Mouse (Mus musculus): Measurements from ENCODE around the gene Pknox1.

The Pknox1 gene

GRCm38 (mm10) chr17:31556253-31556652 is 8.3 kb upstream of the Pknox1 start:
- no peak for DNase-seq

GRCm38 (mm10) chr17:31557124-31557880 is 7.2 kb upstream of the Pknox1 start:
- DNase-seq = no peak

GRCm38 (mm10) chr17:31557947-31558542 is 6.5 kb upstream of the Pknox1 start:
- no peak for DNase-seq

GRCm38 (mm10) chr17:31559021-31559789 is 5.3 kb upstream of the Pknox1 start:
- DNase-seq = no peak

- peak; percentile 45 for DNase-seq
These were observed 911 bp upstream of the Pknox1 start for GRCm38 (mm10) chr17:31563632-31564014.

GRCm38 (mm10) chr17:31564858-31565140 is 265 bp downstream of the Pknox1 start:
- no peak for DNase-seq

GRCm38 (mm10) chr17:31565141-31566056 is 865 bp downstream of the Pknox1 start:
- peak; percentile 76 for DNase-seq

- no peak for DNase-seq
These were observed 1.7 kb downstream of the Pknox1 start for GRCm38 (mm10) chr17:31566276-31566675.

- no peak for DNase-seq
These were observed 5.2 kb downstream of the Pknox1 start for GRCm38 (mm10) chr17:31569756-31570155.

GRCm38 (mm10) chr17:31570321-31570925 is 5.9 kb downstream of the Pknox1 start:
- DNase-seq = peak; percentile 42

- DNase-seq = no peak
These were observed 7.2 kb downstream of the Pknox1 start for GRCm38 (mm10) chr17:31571689-31572088.

GRCm38 (mm10) chr17:31574662-31575061 is 10.1 kb downstream of the Pknox1 start:
- no peak for DNase-seq

GRCm38 (mm10) chr17:31576394-31577175 is 12.1 kb downstream of the Pknox1 start:
- no peak for DNase-seq

GRCm38 (mm10) chr17:31580344-31580743 is 15.8 kb downstream of the Pknox1 start:
- peak; percentile 19 for DNase-seq

- no peak for DNase-seq
These were observed 18.7 kb downstream of the Pknox1 start for GRCm38 (mm10) chr17:31583185-31583584.

- DNase-seq = no peak
These were observed 19.2 kb downstream of the Pknox1 start for GRCm38 (mm10) chr17:31583781-31584180.

- no peak for DNase-seq
These were observed 23.6 kb downstream of the Pknox1 start for GRCm38 (mm10) chr17:31588115-31588514.

GRCm38 (mm10) chr17:31588726-31589125 is 24.2 kb downstream of the Pknox1 start:
- no peak for DNase-seq

GRCm38 (mm10) chr17:31590846-31591245 is 26.3 kb downstream of the Pknox1 start:
- no peak for DNase-seq

- no peak for DNase-seq
These were observed 30.1 kb downstream of the Pknox1 start for GRCm38 (mm10) chr17:31594590-31594989.

- DNase-seq = no peak
These were observed 30.5 kb downstream of the Pknox1 start for GRCm38 (mm10) chr17:31595077-31595476.

- DNase-seq = no peak
These were observed 33.4 kb downstream of the Pknox1 start for GRCm38 (mm10) chr17:31597957-31598356.

All from right cerebral cortex, postnatal 4 days (tissue).